ENCODE assay signal across 23 mouse cellular contexts in genomic region chr15:46836297-46836696, GRCm38 (mm10).
DNase-seq lines count a peak whose midpoint lies in the region; ATAC-seq and TF ChIP-seq lines count a peak whose summit lies in the region.
"Had no signal": no experiment of that assay in that cellular context is flagged by ENCODE, and none has a peak within 500 bp of the region (broad histone marks: within the 10 kb centered on the region; RNA-seq: fewer than 3 reads in every experiment).

No protein-coding gene starts in this region.

- H3K27ac ChIP-seq in forebrain, embryonic 16.5 days (ENCODE audit: low read length) = no peak overlapping the region
- no peak overlapping the region for H3K27ac ChIP-seq in forebrain, embryonic 13.5 days
- no peak overlapping the region for H3K27ac ChIP-seq in hindbrain, embryonic 16.5 days (ENCODE audit: low read depth, low read length)
- H3K27ac ChIP-seq in hindbrain, embryonic 11.5 days (ENCODE audit: low read depth, low read length) = no peak overlapping the region
- no peak overlapping the region for H3K27ac ChIP-seq in midbrain, postnatal 0 days (ENCODE audit: low read depth, low read length)
- no peak overlapping the region for H3K27ac ChIP-seq in midbrain, embryonic 11.5 days (ENCODE audit: low read depth, low read length)
- H3K27ac ChIP-seq: forebrain, embryonic 10.5 days; heart, adult 2 months; heart, embryonic 10.5 days had no signal

- H3K9ac ChIP-seq in forebrain, embryonic 16.5 days (replicated peaks; ENCODE audit: low read depth, low read length) = no peak overlapping the region
- no peak overlapping the region for H3K9ac ChIP-seq in forebrain, embryonic 13.5 days
- no peak overlapping the region for H3K9ac ChIP-seq in hindbrain, embryonic 16.5 days (ENCODE audit: low read depth, low read length)
- no peak overlapping the region for H3K9ac ChIP-seq in hindbrain, embryonic 11.5 days (ENCODE audit: low read depth, low read length)
- H3K9ac ChIP-seq in midbrain, postnatal 0 days (replicated peaks; ENCODE audit: low read length, poor library complexity, severe bottlenecking) = no peak overlapping the region
- no peak overlapping the region for H3K9ac ChIP-seq in midbrain, embryonic 11.5 days (ENCODE audit: low read length)

- H3K9me3 ChIP-seq in forebrain, embryonic 16.5 days (ENCODE audit: control insufficient read depth, low read length) = no peaks in the 10 kb centered on the region
- H3K9me3 ChIP-seq in forebrain, embryonic 13.5 days (replicated peaks) = no peaks in the 10 kb centered on the region
- H3K9me3 ChIP-seq in hindbrain, embryonic 16.5 days (ENCODE audit: control insufficient read depth, low read length) = no peaks in the 10 kb centered on the region; the same call in 1 of the 2 replicates
- no peaks in the 10 kb centered on the region for H3K9me3 ChIP-seq in hindbrain, embryonic 11.5 days (ENCODE audit: control insufficient read depth, low read length)
- H3K9me3 ChIP-seq in midbrain, postnatal 0 days (ENCODE audit: low read length) = no peaks in the 10 kb centered on the region
- H3K9me3 ChIP-seq in midbrain, embryonic 11.5 days (ENCODE audit: control insufficient read depth, low read length) = no peaks in the 10 kb centered on the region
- H3K9me3 ChIP-seq: forebrain, embryonic 10.5 days; G1E; heart, embryonic 10.5 days had no signal

- WGBS in forebrain, embryonic 16.5 days = 55% methylated on average over 2 of the region's 2 CpGs
- 58% methylated on average over 2 of the region's 2 CpGs for WGBS in forebrain, embryonic 13.5 days
- WGBS in hindbrain, embryonic 16.5 days = 43% methylated on average over 2 of the region's 2 CpGs
- WGBS in hindbrain, embryonic 11.5 days = 79% methylated on average over 2 of the region's 2 CpGs
- 39% methylated on average over 2 of the region's 2 CpGs for WGBS in midbrain, postnatal 0 days
- 61% methylated on average over 2 of the region's 2 CpGs for WGBS in midbrain, embryonic 11.5 days

- DNase-seq in hindbrain, embryonic 11.5 days (ENCODE audit: low spot score) = no peak
- peak; percentile 47 for DNase-seq in midbrain, postnatal 0 days (ENCODE audit: low spot score)
- no peak for DNase-seq in midbrain, embryonic 11.5 days (ENCODE audit: low spot score, missing footprints)
- no peak for DNase-seq in embryo, embryonic 10.5 days (ENCODE audit: low spot score)
- DNase-seq: adrenal gland, postnatal 10 days; adrenal gland, postnatal 36 days; B cell, adult 2 months; cerebellum, adult 11-12 months; cerebellum, adult 8-10 months; cerebellum, postnatal 36 days; gastrocnemius, postnatal 10 days; gastrocnemius, postnatal 36 days; heart, adult 2 months; kidney, adult 2 months had no signal

- no peaks in the 10 kb centered on the region for H3K36me3 ChIP-seq in forebrain, embryonic 16.5 days (ENCODE audit: control insufficient read depth, insufficient read depth)
- no peaks in the 10 kb centered on the region for H3K36me3 ChIP-seq in forebrain, embryonic 13.5 days (ENCODE audit: poor library complexity, severe bottlenecking)
- no peaks in the 10 kb centered on the region for H3K36me3 ChIP-seq in hindbrain, embryonic 16.5 days (ENCODE audit: control insufficient read depth, insufficient read depth, low read length)
- no peaks in the 10 kb centered on the region for H3K36me3 ChIP-seq in hindbrain, embryonic 11.5 days (ENCODE audit: control insufficient read depth, insufficient read depth, low read length)
- no peaks in the 10 kb centered on the region for H3K36me3 ChIP-seq in midbrain, postnatal 0 days (ENCODE audit: insufficient read depth, low read length)
- no peaks in the 10 kb centered on the region for H3K36me3 ChIP-seq in midbrain, embryonic 11.5 days (ENCODE audit: control insufficient read depth, insufficient read depth, low read length)
- H3K36me3 ChIP-seq: forebrain, embryonic 10.5 days; G1E; heart, embryonic 10.5 days had no signal

- no peak for TF ChIP-seq CTCF in midbrain, postnatal 0 days (IDR thresholded peaks at IDR 0.05)

- H3K4me3 ChIP-seq in forebrain, embryonic 16.5 days (replicated peaks; ENCODE audit: low read length) = no peak overlapping the region
- H3K4me3 ChIP-seq in forebrain, embryonic 13.5 days = no peak overlapping the region
- no peak overlapping the region for H3K4me3 ChIP-seq in hindbrain, embryonic 16.5 days (ENCODE audit: low read length)
- no peak overlapping the region for H3K4me3 ChIP-seq in hindbrain, embryonic 11.5 days (ENCODE audit: low read depth, low read length)
- H3K4me3 ChIP-seq in midbrain, postnatal 0 days (ENCODE audit: low read depth, low read length) = no peak overlapping the region
- no peak overlapping the region for H3K4me3 ChIP-seq in midbrain, embryonic 11.5 days (ENCODE audit: low read depth, low read length)
- H3K4me3 ChIP-seq: forebrain, embryonic 10.5 days; heart, adult 2 months; heart, embryonic 10.5 days had no signal

- no peaks in the 10 kb centered on the region for H3K4me1 ChIP-seq in forebrain, embryonic 16.5 days (replicated peaks; ENCODE audit: control insufficient read depth, insufficient read depth, low read length)
- H3K4me1 ChIP-seq in forebrain, embryonic 13.5 days = no peaks in the 10 kb centered on the region
- H3K4me1 ChIP-seq in hindbrain, embryonic 16.5 days (ENCODE audit: control insufficient read depth, insufficient read depth, low read depth, low read length) = no peaks in the 10 kb centered on the region
- H3K4me1 ChIP-seq in hindbrain, embryonic 11.5 days (replicated peaks; ENCODE audit: control insufficient read depth, insufficient read depth, low read length) = no peaks in the 10 kb centered on the region
- no peaks in the 10 kb centered on the region for H3K4me1 ChIP-seq in midbrain, postnatal 0 days (ENCODE audit: insufficient read depth, low read length)
- H3K4me1 ChIP-seq in midbrain, embryonic 11.5 days (ENCODE audit: control insufficient read depth, insufficient read depth, low read length) = no peaks in the 10 kb centered on the region
- H3K4me1 ChIP-seq: forebrain, embryonic 10.5 days; heart, embryonic 10.5 days had no signal

- peak; percentile 59 for ATAC-seq in forebrain, embryonic 16.5 days
- ATAC-seq in forebrain, embryonic 13.5 days = no peak
- peak; percentile 89 for ATAC-seq in hindbrain, embryonic 16.5 days
- ATAC-seq in hindbrain, embryonic 11.5 days (ENCODE audit: low FRiP score) = no peak
- no peak for ATAC-seq in midbrain, postnatal 0 days (ENCODE audit: low FRiP score)
- no peak for ATAC-seq in midbrain, embryonic 11.5 days (ENCODE audit: low FRiP score)
- ATAC-seq: intestine, postnatal 0 days; Patski had no signal

- H3K4me2 ChIP-seq in forebrain, embryonic 16.5 days (ENCODE audit: low read length) = no peak overlapping the region
- no peak overlapping the region for H3K4me2 ChIP-seq in forebrain, embryonic 13.5 days
- H3K4me2 ChIP-seq in hindbrain, embryonic 16.5 days (ENCODE audit: low read length) = no peak overlapping the region
- H3K4me2 ChIP-seq in hindbrain, embryonic 11.5 days (replicated peaks; ENCODE audit: low read depth, low read length) = no peak overlapping the region
- no peak overlapping the region for H3K4me2 ChIP-seq in midbrain, postnatal 0 days (ENCODE audit: low read depth, low read length, poor library complexity, severe bottlenecking)
- no peak overlapping the region for H3K4me2 ChIP-seq in midbrain, embryonic 11.5 days

- no peaks in the 10 kb centered on the region for H3K27me3 ChIP-seq in forebrain, embryonic 16.5 days (replicated peaks; ENCODE audit: control insufficient read depth, insufficient read depth, low read length)
- no peaks in the 10 kb centered on the region for H3K27me3 ChIP-seq in forebrain, embryonic 13.5 days
- H3K27me3 ChIP-seq in hindbrain, embryonic 16.5 days (replicated peaks; ENCODE audit: control insufficient read depth, insufficient read depth, low read length) = no peaks in the 10 kb centered on the region
- no peaks in the 10 kb centered on the region for H3K27me3 ChIP-seq in hindbrain, embryonic 11.5 days (ENCODE audit: control insufficient read depth, insufficient read depth, low read length)
- no peaks in the 10 kb centered on the region for H3K27me3 ChIP-seq in midbrain, postnatal 0 days (ENCODE audit: insufficient read depth, low read length)
- H3K27me3 ChIP-seq in midbrain, embryonic 11.5 days (ENCODE audit: control insufficient read depth, insufficient read depth, low read length) = no peaks in the 10 kb centered on the region
- H3K27me3 ChIP-seq: CH12.LX, Patski had no signal

Comparison
In these comparisons a context has a peak if more than half of its experiments do, and no peak if none do; other contexts are left out.
1. ATAC-seq: peak in forebrain, embryonic 16.5 days (single experiment) and hindbrain, embryonic 16.5 days (single experiment); none in forebrain, embryonic 13.5 days (single experiment), hindbrain, embryonic 11.5 days (single experiment), midbrain, postnatal 0 days (single experiment) and midbrain, embryonic 11.5 days (single experiment).